Mouse (Mus musculus) bone marrow macrophage, adult 2 months (primary cell): ENCODE measurements around the gene Slc35e2.

Experiments used
- CTCF ChIP-seq: IDR thresholded peaks from 2 replicates; pipeline ENCODE4 v1.5.1; 2012; ENCODE audit warnings: low read depth, mild to moderate bottlenecking, low read length, moderate library complexity
- POLR2A ChIP-seq: IDR thresholded peaks from 2 replicates; pipeline ENCODE4 v1.6.1; 2012; ENCODE audit warnings: mild to moderate bottlenecking, low read depth, low read length, borderline replicate concordance

- TF ChIP-seq CTCF = no peak
- no peak for TF ChIP-seq POLR2A
These were observed 40.3 kb upstream of the Slc35e2 start for GRCm38 (mm10) chr4:155560932-155561331.
